Mouse (Mus musculus): Measurements from ENCODE around the gene Mfsd13b.
"Not testable (repeated sequence)": the region's sequence is repeated elsewhere in the genome, so short reads cannot be mapped to it uniquely, and the experiment has no call there.

Mfsd13b gene

GRCm38 (mm10) chr7:120980931-120981924 is 1.1 kb upstream of the Mfsd13b start:
- DNase-seq (ENCODE audit: extremely low spot score, low read depth, low spot score), result no peak

GRCm38 (mm10) chr7:120982968-120983367 is 659 bp downstream of the Mfsd13b start:
- no peak for DNase-seq (ENCODE audit: extremely low spot score, low read depth, low spot score)

- no peak for DNase-seq (ENCODE audit: extremely low spot score, low read depth, low spot score)
Measured at GRCm38 (mm10) chr7:120991191-120991590, 8.9 kb downstream of the Mfsd13b start.

- no peak for DNase-seq (ENCODE audit: extremely low spot score, low read depth, low spot score)
Measured at GRCm38 (mm10) chr7:120999021-120999530, 16.8 kb downstream of the Mfsd13b start.

- no peak for DNase-seq (ENCODE audit: extremely low spot score, low read depth, low spot score)
Measured at GRCm38 (mm10) chr7:121000065-121000822, 17.9 kb downstream of the Mfsd13b start.

GRCm38 (mm10) chr7:121001879-121002278 is 19.6 kb downstream of the Mfsd13b start:
- no peak for DNase-seq (ENCODE audit: extremely low spot score, low read depth, low spot score)

GRCm38 (mm10) chr7:121002407-121002928 is 20.2 kb downstream of the Mfsd13b start:
- DNase-seq (ENCODE audit: extremely low spot score, low read depth, low spot score), result no peak

- DNase-seq (ENCODE audit: extremely low spot score, low read depth, low spot score), result no peak
Measured at GRCm38 (mm10) chr7:121003793-121004418, 21.6 kb downstream of the Mfsd13b start.

- DNase-seq (ENCODE audit: extremely low spot score, low read depth, low spot score), result peak; percentile 12
Measured at GRCm38 (mm10) chr7:121011794-121012689, 29.7 kb downstream of the Mfsd13b start.

- no peak for DNase-seq (ENCODE audit: extremely low spot score, low read depth, low spot score)
Measured at GRCm38 (mm10) chr7:121014486-121014885, 32.2 kb downstream of the Mfsd13b start.

GRCm38 (mm10) chr7:121018778-121019177 is 36.5 kb downstream of the Mfsd13b start:
- DNase-seq (ENCODE audit: extremely low spot score, low read depth, low spot score), result no peak

- no peak for DNase-seq (ENCODE audit: extremely low spot score, low read depth, low spot score)
Measured at GRCm38 (mm10) chr7:121020277-121020676, 38.0 kb downstream of the Mfsd13b start.

- no peak for DNase-seq (ENCODE audit: extremely low spot score, low read depth, low spot score)
Measured at GRCm38 (mm10) chr7:121025221-121026008, 43.1 kb downstream of the Mfsd13b start.

GRCm38 (mm10) chr7:121026300-121026699 is 44.0 kb downstream of the Mfsd13b start:
- DNase-seq (ENCODE audit: extremely low spot score, low read depth, low spot score), result no peak

- DNase-seq (ENCODE audit: extremely low spot score, low read depth, low spot score), result not testable (repeated sequence)
Measured at GRCm38 (mm10) chr7:121029947-121030346, 47.6 kb downstream of the Mfsd13b start.

GRCm38 (mm10) chr7:121033856-121034652 is 51.7 kb downstream of the Mfsd13b start, which contains the start of gene Mettl9:
TSS of gene Mettl9 (plus strand) at chr7:121034445.
- peak; percentile 82 for DNase-seq (ENCODE audit: extremely low spot score, low read depth, low spot score)

GRCm38 (mm10) chr7:121034701-121035141 is 52.4 kb downstream of the Mfsd13b start:
- no peak for DNase-seq (ENCODE audit: extremely low spot score, low read depth, low spot score)

- peak; percentile 30 for DNase-seq (ENCODE audit: extremely low spot score, low read depth, low spot score)
Measured at GRCm38 (mm10) chr7:121035161-121035721, 52.9 kb downstream of the Mfsd13b start.
